Mouse (Mus musculus): ENCODE results near the gene Slc25a5. TPM values are rescaled to one million over a fixed set of nuclear protein-coding genes. Genes with fewer than 3 reads are reported as not detected.
"Not testable (repeated sequence)": the region's sequence is repeated elsewhere in the genome, so short reads cannot be mapped to it uniquely, and the experiment has no call there.

Gene Slc25a5
- polyA plus RNA-seq (2017; shearing (Covaris generic)), result 1,000 to 10,000 TPM; 1,142 to 1,516 (median 1,275) TPM

GRCm38 (mm10) chrX:36795424-36796162, at the start of gene Slc25a5:
Slc25a5 (plus strand) TSS chrX:36795651.
- peak; percentile 92 for ATAC-seq

- no peak for ATAC-seq
Measured at GRCm38 (mm10) chrX:36746789-36747188, 48.7 kb upstream of the Slc25a5 start.

- no peak for ATAC-seq
Measured at GRCm38 (mm10) chrX:36748573-36748972, 46.9 kb upstream of the Slc25a5 start.

- ATAC-seq, result peak; percentile 38
Measured at GRCm38 (mm10) chrX:36749281-36749785, 46.1 kb upstream of the Slc25a5 start.

- no peak for ATAC-seq
Measured at GRCm38 (mm10) chrX:36750591-36750990, 44.9 kb upstream of the Slc25a5 start.

GRCm38 (mm10) chrX:36752586-36752985, 42.9 kb upstream of the Slc25a5 start:
- ATAC-seq, result no peak

- peak; percentile 71 for ATAC-seq
Measured at GRCm38 (mm10) chrX:36757796-36758472, 37.5 kb upstream of the Slc25a5 start.

GRCm38 (mm10) chrX:36758566-36758965, 36.9 kb upstream of the Slc25a5 start:
- peak; percentile 19 for ATAC-seq

GRCm38 (mm10) chrX:36760946-36761635, 34.4 kb upstream of the Slc25a5 start:
- peak; percentile 38 for ATAC-seq

- ATAC-seq, result no peak
Measured at GRCm38 (mm10) chrX:36762289-36762688, 33.2 kb upstream of the Slc25a5 start.

GRCm38 (mm10) chrX:36762894-36763293, 32.6 kb upstream of the Slc25a5 start:
- no peak for ATAC-seq

GRCm38 (mm10) chrX:36763298-36763933, 32.0 kb upstream of the Slc25a5 start:
- ATAC-seq, result no peak

GRCm38 (mm10) chrX:36763934-36764317, 31.5 kb upstream of the Slc25a5 start:
- ATAC-seq, result no peak

GRCm38 (mm10) chrX:36767386-36767785, 28.1 kb upstream of the Slc25a5 start:
- no peak for ATAC-seq

- ATAC-seq, result no peak
Measured at GRCm38 (mm10) chrX:36772591-36772990, 22.9 kb upstream of the Slc25a5 start.

GRCm38 (mm10) chrX:36775520-36775919, 19.9 kb upstream of the Slc25a5 start:
- no peak for ATAC-seq

GRCm38 (mm10) chrX:36777694-36778093, 17.8 kb upstream of the Slc25a5 start:
- ATAC-seq, result no peak

- ATAC-seq, result no peak
Measured at GRCm38 (mm10) chrX:36789360-36789759, 6.1 kb upstream of the Slc25a5 start.

- ATAC-seq, result no peak
Measured at GRCm38 (mm10) chrX:36794571-36794970, 880 bp upstream of the Slc25a5 start.

- peak; percentile 47 for ATAC-seq
Measured at GRCm38 (mm10) chrX:36796163-36796581, 721 bp downstream of the Slc25a5 start.

GRCm38 (mm10) chrX:36796734-36797133, 1.3 kb downstream of the Slc25a5 start:
- ATAC-seq, result not testable (repeated sequence)

GRCm38 (mm10) chrX:36799131-36799879, 3.9 kb downstream of the Slc25a5 start:
- no peak for ATAC-seq
